Comparison of ENCODE assay signal across 12 mouse cellular contexts in genomic region chr19:28394826-28395583, GRCm38 (mm10).
DNase-seq lines count a peak whose midpoint lies in the region; ATAC-seq and TF ChIP-seq lines count a peak whose summit lies in the region.
"Had no signal": no experiment of that assay in that cellular context is flagged by ENCODE, and none has a peak within 500 bp of the region (broad histone marks: within the 10 kb centered on the region; RNA-seq: fewer than 3 reads in every experiment).

No protein-coding gene starts in this region.

- 0 out of 2 replicates have a peak overlapping the region, but pooled peaks have one; percentile 7 for H3K4me2 ChIP-seq in heart, postnatal 0 days (ENCODE audit: low read depth, low read length)
- H3K4me2 ChIP-seq in forebrain, embryonic 12.5 days, result peak overlapping the region; percentile 32
- no peak overlapping the region for H3K4me2 ChIP-seq in midbrain, embryonic 16.5 days (ENCODE audit: low read length)
- no peak overlapping the region for H3K4me2 ChIP-seq in lung, postnatal 0 days (replicated peaks; ENCODE audit: low read depth, low read length)
- no peak overlapping the region for H3K4me2 ChIP-seq in liver, embryonic 12.5 days

- H3K36me3 ChIP-seq in heart, postnatal 0 days (replicated peaks; ENCODE audit: control insufficient read depth, insufficient read depth, low read length), result no peaks in the 10 kb centered on the region
- no peaks in the 10 kb centered on the region for H3K36me3 ChIP-seq in forebrain, embryonic 12.5 days (replicated peaks)
- H3K36me3 ChIP-seq in midbrain, embryonic 16.5 days (ENCODE audit: control insufficient read depth, insufficient read depth, low read length), result no peaks in the 10 kb centered on the region
- no peaks in the 10 kb centered on the region for H3K36me3 ChIP-seq in lung, postnatal 0 days (ENCODE audit: insufficient read depth, low read length)
- H3K36me3 ChIP-seq in liver, embryonic 12.5 days, result no peaks in the 10 kb centered on the region

- no peak for TF ChIP-seq EP300 in heart, postnatal 0 days (IDR thresholded peaks at IDR 0.05; ENCODE audit: low read depth)
- no peak for TF ChIP-seq EP300 in lung, postnatal 0 days (IDR thresholded peaks at IDR 0.05)

- H3K9me3 ChIP-seq in heart, postnatal 0 days (replicated peaks; ENCODE audit: control insufficient read depth, low read length), result no peaks in the 10 kb centered on the region
- no peaks in the 10 kb centered on the region for H3K9me3 ChIP-seq in forebrain, embryonic 12.5 days
- no peaks in the 10 kb centered on the region for H3K9me3 ChIP-seq in midbrain, embryonic 16.5 days (replicated peaks; ENCODE audit: control insufficient read depth, low read length, poor library complexity, severe bottlenecking)
- no peaks in the 10 kb centered on the region for H3K9me3 ChIP-seq in lung, postnatal 0 days (ENCODE audit: low read length)
- H3K9me3 ChIP-seq in liver, embryonic 12.5 days (replicated peaks), result no peaks in the 10 kb centered on the region

- 55% methylated on average over 12 of the region's 12 CpGs for WGBS in heart, postnatal 0 days
- 11% methylated on average over 12 of the region's 12 CpGs for WGBS in forebrain, embryonic 12.5 days
- WGBS in midbrain, embryonic 16.5 days, result 16% methylated on average over 12 of the region's 12 CpGs
- 60% methylated on average over 12 of the region's 12 CpGs for WGBS in lung, postnatal 0 days
- WGBS in liver, embryonic 12.5 days (ENCODE audit: insufficient replicate concordance), result 62% methylated on average over 12 of the region's 12 CpGs

- DNase-seq in heart, postnatal 0 days (ENCODE audit: low spot score), result no peak
- DNase-seq in heart, adult 18-20 months, result no peak
- peak; percentile 47 for DNase-seq in hindlimb bud, embryonic 11.5 days (ENCODE audit: extremely low spot score, low read depth, low spot score)
- DNase-seq in thymus, postnatal 14 days, result no peak
- no peak for DNase-seq in lung, postnatal 0 days (ENCODE audit: low spot score)
- DNase-seq: lung, adult 2 months had no signal

- H3K4me1 ChIP-seq in heart, postnatal 0 days (ENCODE audit: control insufficient read depth, insufficient read depth), result no peaks in the 10 kb centered on the region; the same call in 1 of the 2 replicates
- peaks cover 16% of the 10 kb centered on the region for H3K4me1 ChIP-seq in forebrain, embryonic 12.5 days
- 0 out of 2 replicates have a peak, but pooled peaks cover 2% of the 10 kb centered on the region for H3K4me1 ChIP-seq in midbrain, embryonic 16.5 days (ENCODE audit: control insufficient read depth, insufficient read depth, low read length)
- no peaks in the 10 kb centered on the region for H3K4me1 ChIP-seq in lung, postnatal 0 days (ENCODE audit: insufficient read depth, low read depth, low read length)
- H3K4me1 ChIP-seq in liver, embryonic 12.5 days, result no peaks in the 10 kb centered on the region

- H3K27me3 ChIP-seq in heart, postnatal 0 days (ENCODE audit: control insufficient read depth, insufficient read depth, low read length), result no peaks in the 10 kb centered on the region
- peaks cover 18% of the 10 kb centered on the region; the same call in 1 of the 2 replicates for H3K27me3 ChIP-seq in forebrain, embryonic 12.5 days
- no peaks in the 10 kb centered on the region; the same call in 1 of the 2 replicates for H3K27me3 ChIP-seq in midbrain, embryonic 16.5 days (ENCODE audit: control insufficient read depth, insufficient read depth, low read depth, low read length)
- no peaks in the 10 kb centered on the region for H3K27me3 ChIP-seq in lung, postnatal 0 days (replicated peaks; ENCODE audit: insufficient read depth, low read length)
- H3K27me3 ChIP-seq in liver, embryonic 12.5 days (replicated peaks), result no peaks in the 10 kb centered on the region
- H3K27me3 ChIP-seq: CH12.LX had no signal

- TF ChIP-seq CTCF in heart, postnatal 0 days (IDR thresholded peaks at IDR 0.05; ENCODE audit: low read depth), result no peak
- no peak for TF ChIP-seq CTCF in lung, postnatal 0 days (IDR thresholded peaks at IDR 0.05)

- no peak for ATAC-seq in heart, postnatal 0 days (ENCODE audit: insufficient read depth, low read depth)
- ATAC-seq in forebrain, embryonic 12.5 days (ENCODE audit: low FRiP score), result peak; percentile 78
- peak; percentile 66 for ATAC-seq in midbrain, embryonic 16.5 days
- ATAC-seq in lung, postnatal 0 days, result no peak
- no peak for ATAC-seq in liver, embryonic 12.5 days

- no peak overlapping the region for H3K27ac ChIP-seq in heart, postnatal 0 days (ENCODE audit: low read depth)
- peak overlapping the region; percentile 73 for H3K27ac ChIP-seq in forebrain, embryonic 12.5 days
- no peak overlapping the region for H3K27ac ChIP-seq in midbrain, embryonic 16.5 days (ENCODE audit: low read length)
- no peak overlapping the region for H3K27ac ChIP-seq in lung, postnatal 0 days (ENCODE audit: low read length)
- no peak overlapping the region for H3K27ac ChIP-seq in liver, embryonic 12.5 days
- H3K27ac ChIP-seq: left cerebral cortex, adult 2 months had no signal

- no peak overlapping the region for H3K9ac ChIP-seq in heart, postnatal 0 days (replicated peaks; ENCODE audit: low read depth, low read length)
- no peak overlapping the region for H3K9ac ChIP-seq in forebrain, embryonic 12.5 days
- no peak overlapping the region for H3K9ac ChIP-seq in midbrain, embryonic 16.5 days (ENCODE audit: low read depth, low read length)
- no peak overlapping the region for H3K9ac ChIP-seq in lung, postnatal 0 days (replicated peaks; ENCODE audit: low read depth)
- H3K9ac ChIP-seq in liver, embryonic 12.5 days, result no peak overlapping the region

- H3K4me3 ChIP-seq in heart, postnatal 0 days (ENCODE audit: low read depth, low read length), result no peak overlapping the region
- H3K4me3 ChIP-seq in forebrain, embryonic 12.5 days (replicated peaks), result no peak overlapping the region
- H3K4me3 ChIP-seq in midbrain, embryonic 16.5 days (ENCODE audit: low read depth, low read length), result no peak overlapping the region
- no peak overlapping the region for H3K4me3 ChIP-seq in lung, postnatal 0 days (ENCODE audit: low read depth, low read length)
- no peak overlapping the region for H3K4me3 ChIP-seq in liver, embryonic 12.5 days
- H3K4me3 ChIP-seq: left cerebral cortex, adult 2 months; myocyte had no signal

Comparison
In these comparisons a context has a peak if more than half of its experiments do, and no peak if none do; other contexts are left out.
1. ATAC-seq: peak in forebrain, embryonic 12.5 days (single experiment) and midbrain, embryonic 16.5 days (single experiment); none in heart, postnatal 0 days (single experiment), lung, postnatal 0 days (single experiment) and liver, embryonic 12.5 days (single experiment).
2. H3K4me2 ChIP-seq: peak in heart, postnatal 0 days (single experiment) and forebrain, embryonic 12.5 days (single experiment); none in midbrain, embryonic 16.5 days (single experiment), lung, postnatal 0 days (single experiment) and liver, embryonic 12.5 days (single experiment).